Mouse (Mus musculus): ENCODE data around the gene Ly6g6d. TPM values are rescaled to one million over a fixed set of nuclear protein-coding genes. Genes with fewer than 3 reads are reported as not detected.

Ly6g6d gene
- polyA plus RNA-seq, 1 experiment: 19.4 TPM

Other genes starting within 250 kb of the Ly6g6d start
- gene Stk19, start 241.1 kb downstream of the Ly6g6d start, polyA plus RNA-seq (2012; rRNA removed): 50.0 and 62.6 TPM in 2 replicates
- 65.2 and 67.7 TPM in 2 replicates for gene Dxo, start 241.0 kb downstream of the Ly6g6d start, polyA plus RNA-seq (2012; rRNA removed)
- 94.8 and 130 TPM in 2 replicates for gene Skiv2l, start 227.9 kb downstream of the Ly6g6d start, polyA plus RNA-seq (2012; rRNA removed)
- gene Nelfe, start 227.7 kb downstream of the Ly6g6d start, polyA plus RNA-seq (2012; rRNA removed): 22.3 and 23.8 TPM in 2 replicates
- gene Cfb, start 215.5 kb downstream of the Ly6g6d start, polyA plus RNA-seq (2012; rRNA removed): 28.6 and 30.9 TPM in 2 replicates
- gene Zbtb12, start 198.6 kb downstream of the Ly6g6d start, polyA plus RNA-seq (2012; rRNA removed): 7.3 and 7.9 TPM in 2 replicates
- gene Gm20547, start 196.0 kb downstream of the Ly6g6d start, polyA plus RNA-seq (2012; rRNA removed): not detected in 2 replicates
- gene C2, start 179.8 kb downstream of the Ly6g6d start, polyA plus RNA-seq (2012; rRNA removed): 4.2 and 4.7 TPM in 2 replicates
- 317 and 331 TPM in 2 replicates for gene Ehmt2, start 179.6 kb downstream of the Ly6g6d start, polyA plus RNA-seq (2012; rRNA removed)
- gene Slc44a4, start 163.6 kb downstream of the Ly6g6d start, polyA plus RNA-seq (2012; rRNA removed): 338 and 452 TPM in 2 replicates
- gene Neu1, start 146.8 kb downstream of the Ly6g6d start, polyA plus RNA-seq (2012; rRNA removed): 197 and 259 TPM in 2 replicates
- 77.4 and 78.5 TPM in 2 replicates for gene Hspa1b, start 118.8 kb downstream of the Ly6g6d start, polyA plus RNA-seq (2012; rRNA removed)
- gene Gm20481, start 108.2 kb downstream of the Ly6g6d start, polyA plus RNA-seq (2012; rRNA removed): not detected in 2 replicates
- 40.8 and 41.4 TPM in 2 replicates for gene Hspa1a, start 105.9 kb downstream of the Ly6g6d start, polyA plus RNA-seq (2012; rRNA removed)
- 0.30 and 0.82 TPM in 2 replicates for gene Hspa1l, start 105.4 kb downstream of the Ly6g6d start, polyA plus RNA-seq (2012; rRNA removed)
- 57.6 and 64.6 TPM in 2 replicates for gene Lsm2, start 96.2 kb downstream of the Ly6g6d start, polyA plus RNA-seq (2012; rRNA removed)
- gene Vars, start 77.1 kb downstream of the Ly6g6d start, polyA plus RNA-seq (2012; rRNA removed): 196 and 213 TPM in 2 replicates
- gene Vwa7, start 61.5 kb downstream of the Ly6g6d start, polyA plus RNA-seq (2012; rRNA removed): 0.73 and 0.83 TPM in 2 replicates
- gene Sapcd1, start 50.0 kb downstream of the Ly6g6d start, polyA plus RNA-seq (2012; rRNA removed): 1.0 and 2.3 TPM in 2 replicates
- gene Msh5, start 31.3 kb downstream of the Ly6g6d start, polyA plus RNA-seq (2012; rRNA removed): 4.0 and 6.0 TPM in 2 replicates
- 209 and 215 TPM in 2 replicates for gene Clic1, start 28.1 kb downstream of the Ly6g6d start, polyA plus RNA-seq (2012; rRNA removed)
- 32.5 and 33.0 TPM in 2 replicates for gene Ddah2, start 19.0 kb downstream of the Ly6g6d start, polyA plus RNA-seq (2012; rRNA removed)
- gene Ly6g6c, start 12.7 kb downstream of the Ly6g6d start, polyA plus RNA-seq (2012; rRNA removed): 5.6 and 10.4 TPM in 2 replicates
- 0.82 and 1.0 TPM in 2 replicates for gene Mpig6b, start 11.9 kb downstream of the Ly6g6d start, polyA plus RNA-seq (2012; rRNA removed)
- gene Ly6g6e, start 1.2 kb downstream of the Ly6g6d start, polyA plus RNA-seq (2012; rRNA removed): 77.8 and 86.1 TPM in 2 replicates
- gene Ly6g6f, start 7.5 kb upstream of the Ly6g6d start, polyA plus RNA-seq (2012; rRNA removed): 2.1 and 2.8 TPM in 2 replicates
- gene Abhd16a, start 11.2 kb upstream of the Ly6g6d start, polyA plus RNA-seq (2012; rRNA removed): 238 and 254 TPM in 2 replicates
- not detected in 2 replicates for gene Ly6g5c, start 30.2 kb upstream of the Ly6g6d start, polyA plus RNA-seq (2012; rRNA removed)
- 0.72 and 0.86 TPM in 2 replicates for gene Ly6g5b, start 37.4 kb upstream of the Ly6g6d start, polyA plus RNA-seq (2012; rRNA removed)
- 23.3 and 25.0 TPM in 2 replicates for gene Gpank1, start 43.4 kb upstream of the Ly6g6d start, polyA plus RNA-seq (2012; rRNA removed)
- 262 and 295 TPM in 2 replicates for gene Csnk2b, start 44.0 kb upstream of the Ly6g6d start, polyA plus RNA-seq (2012; rRNA removed)
- gene D17H6S53E, start 48.3 kb upstream of the Ly6g6d start, polyA plus RNA-seq (2012; rRNA removed): 16.7 and 18.2 TPM in 2 replicates
- gene Apom, start 54.0 kb upstream of the Ly6g6d start, polyA plus RNA-seq (2012; rRNA removed): 0.12 and 0.19 TPM in 2 replicates
- 221 and 228 TPM in 2 replicates for gene Bag6, start 57.1 kb upstream of the Ly6g6d start, polyA plus RNA-seq (2012; rRNA removed)
- 341 and 379 TPM in 2 replicates for gene Prrc2a, start 86.8 kb upstream of the Ly6g6d start, polyA plus RNA-seq (2012; rRNA removed)
- 1.6 and 2.5 TPM in 2 replicates for gene Aif1, start 98.0 kb upstream of the Ly6g6d start, polyA plus RNA-seq (2012; rRNA removed)
- gene Lst1, start 110.4 kb upstream of the Ly6g6d start, polyA plus RNA-seq (2012; rRNA removed): 8.1 and 10.4 TPM in 2 replicates
- gene Ltb, start 116.4 kb upstream of the Ly6g6d start, polyA plus RNA-seq (2012; rRNA removed): 20.1 and 22.9 TPM in 2 replicates
- gene Tnf, start 123.9 kb upstream of the Ly6g6d start, polyA plus RNA-seq (2012; rRNA removed): 1.3 TPM in 2 replicates
- gene Lta, start 127.3 kb upstream of the Ly6g6d start, polyA plus RNA-seq (2012; rRNA removed): 1.4 and 1.8 TPM in 2 replicates
- not detected in 2 replicates for gene Gm16181, start 142.8 kb upstream of the Ly6g6d start, polyA plus RNA-seq (2012; rRNA removed)
- 4.6 and 5.1 TPM in 2 replicates for gene Atp6v1g2, start 155.6 kb upstream of the Ly6g6d start, polyA plus RNA-seq (2012; rRNA removed)
- 28.9 and 34.5 TPM in 2 replicates for gene Nfkbil1, start 157.7 kb upstream of the Ly6g6d start, polyA plus RNA-seq (2012; rRNA removed)
- gene Ddx39b, start 163.7 kb upstream of the Ly6g6d start, polyA plus RNA-seq (2012; rRNA removed): 211 and 238 TPM in 2 replicates
- gene H2-D1, start 184.7 kb upstream of the Ly6g6d start, polyA plus RNA-seq (2012; rRNA removed): 837 and 1,001 TPM in 2 replicates
- 5.1 and 9.8 TPM in 2 replicates for gene H2-Q1, start 242.3 kb upstream of the Ly6g6d start, polyA plus RNA-seq (2012; rRNA removed)

Data from colon, adult 2 months (tissue).